Mouse (Mus musculus): ENCODE measurements at regions not wholly inside any gene's neighbourhood (a gene's known extent, or its start where the extent isn't known, plus 50 kb on each side); places are given as distances from the start of the nearest gene placed in this dataset.

- peak; percentile 90 for DNase-seq
- peak overlapping the region; percentile 72 for H3K27ac ChIP-seq (ENCODE audit: insufficient read depth, low read depth, low read length)
- 72% methylated on average over 11 of the region's 11 CpGs for WGBS
These were observed 60.0 kb upstream of the Eed start for GRCm38 (mm10) chr7:90040581-90041340.

DNA sequence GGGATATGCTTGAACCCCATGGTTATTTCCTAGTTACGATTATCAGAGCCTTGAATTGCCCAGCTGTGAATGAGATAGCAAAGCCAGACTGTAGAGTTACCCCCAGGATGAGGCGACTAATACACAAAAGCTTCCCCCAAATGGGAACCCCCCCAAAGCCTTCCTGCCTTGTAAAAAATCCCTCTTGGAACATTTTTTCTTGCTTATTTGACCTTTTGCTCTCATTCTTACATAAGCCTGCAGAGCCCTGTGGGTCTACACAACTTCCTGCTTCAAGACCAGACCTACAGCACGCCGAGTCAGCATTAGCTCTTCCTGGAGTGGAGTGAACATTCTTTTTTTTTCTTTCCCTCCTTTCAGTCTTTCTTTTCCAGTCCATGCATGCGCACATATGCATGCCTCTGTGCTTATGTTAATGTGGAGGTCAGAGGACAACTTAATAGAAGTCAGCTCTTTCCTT lies 60.8 kb upstream of the Eed start:
- peak overlapping the region; percentile 72 for H3K27ac ChIP-seq (ENCODE audit: insufficient read depth, low read depth, low read length)
- peak; percentile 88 for DNase-seq
- H3K36me3 ChIP-seq (ENCODE audit: control insufficient read depth, insufficient read depth, low read length) = no peaks in the 10 kb centered on the region
- no peak overlapping the region for H3K4me3 ChIP-seq (ENCODE audit: insufficient read depth, low read depth, low read length)
- H3K27me3 ChIP-seq (replicated peaks; ENCODE audit: control insufficient read depth, insufficient read depth, low read length) = no peaks in the 10 kb centered on the region
- H3K4me1 ChIP-seq (ENCODE audit: control insufficient read depth, insufficient read depth, low read length) = peaks cover 23% of the 10 kb centered on the region; the same call in 1 of the 2 replicates
- TF ChIP-seq CTCF (conservative IDR thresholded peaks at IDR 0.05; ENCODE audit: insufficient read depth, insufficient read length, low read depth, low read length) (no peak), POLR2A (IDR thresholded peaks at IDR 0.05; ENCODE audit: low read depth, low read length) (no peak)
- 30% methylated on average over 5 of the region's 5 CpGs for WGBS

More at GRCm38 (mm10) chr7:90040581-90041340, 60.0 kb upstream of the Eed start:
- Histone ChIP-seq H3K36me3 (ENCODE audit: control insufficient read depth, insufficient read depth, low read length) (no peaks in the 10 kb centered on the region), H3K4me3 (ENCODE audit: insufficient read depth, low read depth, low read length) (no peak overlapping the region), H3K4me1 (ENCODE audit: control insufficient read depth, insufficient read depth, low read length) (peaks cover 23% of the 10 kb centered on the region; the same call in 1 of the 2 replicates), H3K27me3 (replicated peaks; ENCODE audit: control insufficient read depth, insufficient read depth, low read length) (no peaks in the 10 kb centered on the region)
- no peak for TF ChIP-seq POLR2A (IDR thresholded peaks at IDR 0.05; ENCODE audit: low read depth, low read length)
- no peak for TF ChIP-seq CTCF (conservative IDR thresholded peaks at IDR 0.05; ENCODE audit: insufficient read depth, insufficient read length, low read depth, low read length)

- TF ChIP-seq POLR2A (IDR thresholded peaks at IDR 0.05; ENCODE audit: low read depth, low read length) (no peak), CTCF (conservative IDR thresholded peaks at IDR 0.05; ENCODE audit: insufficient read depth, insufficient read length, low read depth, low read length) (no peak)
- peak overlapping the region; percentile 72 for H3K27ac ChIP-seq (ENCODE audit: insufficient read depth, low read depth, low read length)
These were observed 61.6 kb upstream of the Eed start for GRCm38 (mm10) chr7:90042364-90042763.

GRCm38 (mm10) chr7:90043526-90043925 lies 62.7 kb upstream of the Eed start:
- H3K27me3 ChIP-seq (replicated peaks; ENCODE audit: control insufficient read depth, insufficient read depth, low read length) = no peaks in the 10 kb centered on the region
- H3K4me1 ChIP-seq (ENCODE audit: control insufficient read depth, insufficient read depth, low read length) = peaks cover 28% of the 10 kb centered on the region
- H3K27ac ChIP-seq (ENCODE audit: insufficient read depth, low read depth, low read length) = peak overlapping the region; percentile 72
- no peaks in the 10 kb centered on the region for H3K36me3 ChIP-seq (ENCODE audit: control insufficient read depth, insufficient read depth, low read length)
- WGBS = 48% methylated on average over 8 of the region's 8 CpGs
- H3K4me3 ChIP-seq (ENCODE audit: insufficient read depth, low read depth, low read length) = no peak overlapping the region
- DNase-seq = peak; percentile 84
- TF ChIP-seq POLR2A (IDR thresholded peaks at IDR 0.05; ENCODE audit: low read depth, low read length) = no peak
- no peak for TF ChIP-seq CTCF (conservative IDR thresholded peaks at IDR 0.05; ENCODE audit: insufficient read depth, insufficient read length, low read depth, low read length)

More at GRCm38 (mm10) chr7:90042364-90042763, 61.6 kb upstream of the Eed start:
- WGBS = 63% methylated on average over 7 of the region's 7 CpGs
- Histone ChIP-seq H3K4me1 (ENCODE audit: control insufficient read depth, insufficient read depth, low read length) (peaks cover 23% of the 10 kb centered on the region; the same call in 1 of the 2 replicates), H3K4me3 (ENCODE audit: insufficient read depth, low read depth, low read length) (no peak overlapping the region), H3K36me3 (ENCODE audit: control insufficient read depth, insufficient read depth, low read length) (no peaks in the 10 kb centered on the region), H3K27me3 (replicated peaks; ENCODE audit: control insufficient read depth, insufficient read depth, low read length) (no peaks in the 10 kb centered on the region)
- no peak for DNase-seq

DNA sequence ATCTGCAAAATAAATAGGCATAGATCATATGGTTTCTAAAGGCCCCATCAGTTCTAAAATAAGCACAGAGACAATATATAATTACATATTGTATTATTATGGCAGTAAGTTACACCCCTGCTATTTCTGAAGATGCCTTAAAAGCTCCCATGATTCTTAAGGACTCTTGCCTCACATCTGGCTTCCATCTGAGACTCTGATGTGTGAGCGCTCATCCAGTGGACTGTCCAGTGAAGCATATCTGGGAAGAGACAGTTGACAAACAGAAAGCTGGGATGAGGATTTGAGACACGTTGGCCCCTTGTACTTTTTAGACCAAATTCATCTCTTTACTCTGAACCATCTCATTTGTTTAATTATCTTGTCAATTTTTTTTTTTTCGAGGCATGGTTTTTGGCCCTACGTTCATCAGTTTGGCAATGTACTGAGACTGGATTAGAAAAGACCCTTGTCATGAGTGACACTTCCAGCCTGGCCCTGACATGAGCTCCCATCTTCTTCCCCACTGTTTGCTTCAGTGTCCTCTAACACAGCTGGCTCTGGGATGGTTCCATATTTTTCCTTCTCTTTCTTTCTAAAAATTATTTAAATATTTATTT lies 63.4 kb upstream of the Eed start:
- H3K4me1 ChIP-seq (ENCODE audit: control insufficient read depth, insufficient read depth, low read length) = peaks cover 32% of the 10 kb centered on the region
- WGBS = 72% methylated on average over 4 of the region's 4 CpGs
- H3K36me3 ChIP-seq (ENCODE audit: control insufficient read depth, insufficient read depth, low read length) = no peaks in the 10 kb centered on the region
- no peaks in the 10 kb centered on the region for H3K27me3 ChIP-seq (replicated peaks; ENCODE audit: control insufficient read depth, insufficient read depth, low read length)
- H3K4me3 ChIP-seq (ENCODE audit: insufficient read depth, low read depth, low read length) = no peak overlapping the region
- TF ChIP-seq POLR2A (IDR thresholded peaks at IDR 0.05; ENCODE audit: low read depth, low read length) = no peak
- TF ChIP-seq CTCF (conservative IDR thresholded peaks at IDR 0.05; ENCODE audit: insufficient read depth, insufficient read length, low read depth, low read length) = no peak
- DNase-seq = no peak
- no peak overlapping the region for H3K27ac ChIP-seq (ENCODE audit: insufficient read depth, low read depth, low read length)

- no peak for TF ChIP-seq CTCF (conservative IDR thresholded peaks at IDR 0.05; ENCODE audit: insufficient read depth, insufficient read length, low read depth, low read length)
- TF ChIP-seq POLR2A (IDR thresholded peaks at IDR 0.05; ENCODE audit: low read depth, low read length) = no peak
- WGBS = 60% methylated on average over 4 of the region's 4 CpGs
- peak; percentile 56 for DNase-seq
- H3K27me3 ChIP-seq (replicated peaks; ENCODE audit: control insufficient read depth, insufficient read depth, low read length) = no peaks in the 10 kb centered on the region
- no peak overlapping the region for H3K4me3 ChIP-seq (ENCODE audit: insufficient read depth, low read depth, low read length)
- H3K27ac ChIP-seq (ENCODE audit: insufficient read depth, low read depth, low read length) = no peak overlapping the region
- no peaks in the 10 kb centered on the region for H3K36me3 ChIP-seq (ENCODE audit: control insufficient read depth, insufficient read depth, low read length)
- peaks cover 41% of the 10 kb centered on the region for H3K4me1 ChIP-seq (ENCODE audit: control insufficient read depth, insufficient read depth, low read length)
These were observed 64.5 kb upstream of the Eed start for GRCm38 (mm10) chr7:90045208-90045800.

- 94% methylated on average over 3 of the region's 3 CpGs for WGBS
- H3K4me1 ChIP-seq (ENCODE audit: control insufficient read depth, insufficient read depth, low read length) = peaks cover 35% of the 10 kb centered on the region
- no peak for DNase-seq
- no peak overlapping the region for H3K4me3 ChIP-seq (ENCODE audit: insufficient read depth, low read depth, low read length)
- H3K27me3 ChIP-seq (replicated peaks; ENCODE audit: control insufficient read depth, insufficient read depth, low read length) = no peaks in the 10 kb centered on the region
- H3K36me3 ChIP-seq (ENCODE audit: control insufficient read depth, insufficient read depth, low read length) = no peaks in the 10 kb centered on the region
- no peak overlapping the region for H3K27ac ChIP-seq (ENCODE audit: insufficient read depth, low read depth, low read length)
- no peak for TF ChIP-seq CTCF (conservative IDR thresholded peaks at IDR 0.05; ENCODE audit: insufficient read depth, insufficient read length, low read depth, low read length)
- TF ChIP-seq POLR2A (IDR thresholded peaks at IDR 0.05; ENCODE audit: low read depth, low read length) = no peak
These were observed 65.4 kb upstream of the Eed start for GRCm38 (mm10) chr7:90046228-90046627.
